Mouse (Mus musculus): Measurements from ENCODE around the gene Snai1. TPM values are rescaled to one million over a fixed set of nuclear protein-coding genes. Genes with fewer than 3 reads are reported as not detected.

Gene Snai1
- polyA plus RNA-seq, 2 experiments: 67.9 to 123 TPM

GRCm38 (mm10) chr2:167544456-167544855 is 6.5 kb downstream of the Snai1 start:
- TF ChIP-seq POLR2A (IDR thresholded peaks at IDR 0.05; ENCODE audit: borderline replicate concordance, extremely low read depth, insufficient read depth, insufficient read length): no peak
- Histone ChIP-seq H3K4me3 (replicated peaks; ENCODE audit: low read length) (no peak overlapping the region), H3K27ac (replicated peaks; ENCODE audit: low read depth, low read length) (peak overlapping the region; percentile 95), H3K4me2 (replicated peaks; ENCODE audit: low read depth, low read length, severe bottlenecking) (no peak overlapping the region), H3K4me1 (ENCODE audit: control insufficient read depth, insufficient read depth, low read length) (peaks cover 59% of the 10 kb centered on the region), H3K27me3 (ENCODE audit: control insufficient read depth, insufficient read depth, low read length) (no peaks in the 10 kb centered on the region), H3K9ac (ENCODE audit: low read depth, low read length, severe bottlenecking) (peak overlapping the region; percentile 40; the same call in 1 of the 2 replicates), H3K36me3 (ENCODE audit: control insufficient read depth, insufficient read depth, low read length) (peaks cover 42% of the 10 kb centered on the region), H3K9me3 (ENCODE audit: control insufficient read depth, low read length) (no peaks in the 10 kb centered on the region)
- 61% methylated on average over 5 of the region's 5 CpGs for WGBS
- DNase-seq (ENCODE audit: low spot score) (no peak), ATAC-seq (ENCODE audit: low FRiP score, low read depth) (no peak)

- ATAC-seq (ENCODE audit: low FRiP score, low read depth): no peak
- H3K27me3 ChIP-seq (ENCODE audit: control insufficient read depth, insufficient read depth, low read length): no peaks in the 10 kb centered on the region
These were observed 8.6 kb downstream of the Snai1 start for GRCm38 (mm10) chr2:167546447-167547195.

GRCm38 (mm10) chr2:167547444-167547843 is 9.4 kb downstream of the Snai1 start:
- peaks cover 35% of the 10 kb centered on the region for H3K4me1 ChIP-seq (ENCODE audit: control insufficient read depth, insufficient read depth, low read length)
- TF ChIP-seq POLR2A (IDR thresholded peaks at IDR 0.05; ENCODE audit: borderline replicate concordance, extremely low read depth, insufficient read depth, insufficient read length): no peak
- no peak overlapping the region for H3K4me2 ChIP-seq (replicated peaks; ENCODE audit: low read depth, low read length, severe bottlenecking)
- H3K27me3 ChIP-seq (ENCODE audit: control insufficient read depth, insufficient read depth, low read length): no peaks in the 10 kb centered on the region
- no peaks in the 10 kb centered on the region for H3K9me3 ChIP-seq (ENCODE audit: control insufficient read depth, low read length)
- DNase-seq (ENCODE audit: low spot score): no peak
- H3K27ac ChIP-seq (replicated peaks; ENCODE audit: low read depth, low read length): 0 out of 2 replicates have a peak overlapping the region, but pooled peaks have one; percentile 26
- H3K9ac ChIP-seq (ENCODE audit: low read depth, low read length, severe bottlenecking): no peak overlapping the region
- no peak overlapping the region for H3K4me3 ChIP-seq (replicated peaks; ENCODE audit: low read length)
- WGBS: 53% methylated on average over 8 of the region's 8 CpGs
- no peak for ATAC-seq (ENCODE audit: low FRiP score, low read depth)
- H3K36me3 ChIP-seq (ENCODE audit: control insufficient read depth, insufficient read depth, low read length): peaks cover 14% of the 10 kb centered on the region

More at GRCm38 (mm10) chr2:167546447-167547195, 8.6 kb downstream of the Snai1 start:
- Histone ChIP-seq H3K4me2 (replicated peaks; ENCODE audit: low read depth, low read length, severe bottlenecking) (no peak overlapping the region), H3K9me3 (ENCODE audit: control insufficient read depth, low read length) (no peaks in the 10 kb centered on the region), H3K9ac (ENCODE audit: low read depth, low read length, severe bottlenecking) (no peak overlapping the region), H3K4me3 (replicated peaks; ENCODE audit: low read length) (no peak overlapping the region), H3K36me3 (ENCODE audit: control insufficient read depth, insufficient read depth, low read length) (peaks cover 23% of the 10 kb centered on the region), H3K27ac (replicated peaks; ENCODE audit: low read depth, low read length) (peak overlapping the region; percentile 50), H3K4me1 (ENCODE audit: control insufficient read depth, insufficient read depth, low read length) (peaks cover 43% of the 10 kb centered on the region)
- DNase-seq (ENCODE audit: low spot score): no peak
- no peak for TF ChIP-seq POLR2A (IDR thresholded peaks at IDR 0.05; ENCODE audit: borderline replicate concordance, extremely low read depth, insufficient read depth, insufficient read length)
- 47% methylated on average over 18 of the region's 18 CpGs for WGBS

GRCm38 (mm10) chr2:167548961-167549360 is 11.0 kb downstream of the Snai1 start:
- Histone ChIP-seq H3K4me2 (replicated peaks; ENCODE audit: low read depth, low read length, severe bottlenecking) (no peak overlapping the region), H3K4me3 (replicated peaks; ENCODE audit: low read length) (no peak overlapping the region), H3K9me3 (ENCODE audit: control insufficient read depth, low read length) (no peaks in the 10 kb centered on the region), H3K36me3 (ENCODE audit: control insufficient read depth, insufficient read depth, low read length) (no peaks in the 10 kb centered on the region), H3K4me1 (ENCODE audit: control insufficient read depth, insufficient read depth, low read length) (peaks cover 25% of the 10 kb centered on the region), H3K27ac (replicated peaks; ENCODE audit: low read depth, low read length) (no peak overlapping the region), H3K27me3 (ENCODE audit: control insufficient read depth, insufficient read depth, low read length) (no peaks in the 10 kb centered on the region), H3K9ac (ENCODE audit: low read depth, low read length, severe bottlenecking) (no peak overlapping the region)
- TF ChIP-seq POLR2A (IDR thresholded peaks at IDR 0.05; ENCODE audit: borderline replicate concordance, extremely low read depth, insufficient read depth, insufficient read length): no peak
- DNase-seq (ENCODE audit: low spot score): no peak
- WGBS: 64% methylated on average over 7 of the region's 7 CpGs
- ATAC-seq (ENCODE audit: low FRiP score, low read depth): no peak

- Histone ChIP-seq H3K27me3 (ENCODE audit: control insufficient read depth, insufficient read depth, low read length) (no peaks in the 10 kb centered on the region), H3K4me2 (replicated peaks; ENCODE audit: low read depth, low read length, severe bottlenecking) (no peak overlapping the region), H3K36me3 (ENCODE audit: control insufficient read depth, insufficient read depth, low read length) (no peaks in the 10 kb centered on the region), H3K4me1 (ENCODE audit: control insufficient read depth, insufficient read depth, low read length) (peaks cover 18% of the 10 kb centered on the region; the same call in 1 of the 2 replicates), H3K4me3 (replicated peaks; ENCODE audit: low read length) (no peak overlapping the region), H3K27ac (replicated peaks; ENCODE audit: low read depth, low read length) (no peak overlapping the region), H3K9me3 (ENCODE audit: control insufficient read depth, low read length) (no peaks in the 10 kb centered on the region), H3K9ac (ENCODE audit: low read depth, low read length, severe bottlenecking) (no peak overlapping the region)
- no peak for TF ChIP-seq POLR2A (IDR thresholded peaks at IDR 0.05; ENCODE audit: borderline replicate concordance, extremely low read depth, insufficient read depth, insufficient read length)
- DNase-seq (ENCODE audit: low spot score) (no peak), ATAC-seq (ENCODE audit: low FRiP score, low read depth) (no peak)
- 79% methylated on average over 8 of the region's 8 CpGs for WGBS
These were observed 12.4 kb downstream of the Snai1 start for GRCm38 (mm10) chr2:167550341-167550854.

Measured in limb, embryonic 14.5 days (tissue).